Comparison of ENCODE assay signal across 17 mouse cellular contexts in the genomic region with DNA sequence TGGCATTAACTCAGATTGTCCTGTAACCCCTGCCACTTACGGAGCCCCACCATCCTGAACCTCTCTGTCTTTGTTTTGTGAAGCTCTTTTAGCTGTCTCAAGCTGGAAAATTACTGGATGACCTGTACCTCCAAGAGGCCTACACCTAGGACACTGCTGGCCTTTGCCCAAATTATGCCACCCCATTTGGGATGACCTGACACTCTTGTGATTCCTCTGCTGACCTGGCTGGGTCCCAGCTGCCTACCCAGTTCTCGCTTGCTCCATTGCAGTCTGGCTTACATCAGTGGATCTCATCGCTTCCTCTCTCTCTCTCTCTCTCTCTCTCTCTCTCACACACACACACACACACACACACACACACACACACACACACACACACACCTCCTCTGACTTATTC.
A peak's percentile ranks its signal among the peaks of the same experiment; 100 is the strongest.
DNase-seq lines count a peak whose midpoint lies in the region; ATAC-seq and TF ChIP-seq lines count a peak whose summit lies in the region.
"Had no signal": no experiment of that assay in that cellular context is flagged by ENCODE, and none has a peak within 500 bp of the region (broad histone marks: within the 10 kb centered on the region; RNA-seq: fewer than 3 reads in every experiment).

No protein-coding gene starts in this region.

- DNase-seq in cerebellum, adult 11-12 months: peak; percentile 67
- peak; percentile 54 to 57 for DNase-seq in cerebellum, adult 18-20 months
- peak; percentile 71 for DNase-seq in cerebellum, adult 9-11 months
- DNase-seq in gastrocnemius, adult 2 months: no peak
- DNase-seq in thymus, postnatal 14 days: no peak
- DNase-seq in urinary bladder, postnatal 14 days (ENCODE audit: low spot score): no peak
- DNase-seq: adrenal gland, postnatal 14 days; gastrocnemius, postnatal 10 days; heart, adult 18-20 months; heart, postnatal 10 days; kidney, adult 11 months had no signal

- H3K27ac ChIP-seq in gastrocnemius, adult 2 months: no peak overlapping the region
- H3K27ac ChIP-seq: embryonic facial prominence, embryonic 13.5 days; forebrain, embryonic 12.5 days; heart, embryonic 10.5 days; hindbrain, embryonic 13.5 days; hindbrain, postnatal 0 days had no signal

- ATAC-seq in cerebellum, adult (ENCODE audit: insufficient number of reproducible peaks, low FRiP score, low TSS enrichment): no peak
- ATAC-seq: hindbrain, postnatal 0 days had no signal

- intact Hi-C loops in gastrocnemius, adult 2 months (cut with DNase I): no loop called here

- no peak overlapping the region for H3K4me3 ChIP-seq in gastrocnemius, adult 2 months
- H3K4me3 ChIP-seq: embryonic facial prominence, embryonic 13.5 days; forebrain, embryonic 12.5 days; heart, embryonic 10.5 days; hindbrain, embryonic 13.5 days had no signal

- no peak for TF ChIP-seq CTCF in gastrocnemius, adult 2 months (IDR thresholded peaks at IDR 0.05)

Comparison
In these comparisons a context has a peak if more than half of its experiments do, and no peak if none do; other contexts are left out.
1. DNase-seq: peak in cerebellum, adult 11-12 months (single experiment), cerebellum, adult 18-20 months (2 of 2) and cerebellum, adult 9-11 months (single experiment); none in gastrocnemius, adult 2 months (single experiment), thymus, postnatal 14 days (single experiment) and urinary bladder, postnatal 14 days (single experiment).